Mouse (Mus musculus) kidney, postnatal 0 days (tissue): ENCODE results near the gene Naa38. TPM values are rescaled to one million over a fixed set of nuclear protein-coding genes. Genes with fewer than 3 reads are reported as not detected.

Source experiments
- ATAC-seq: fragments of 200-750 bp; cut with Nextera tagmentation; replicated peaks from 2 replicates; pipeline ENCODE4 v1.8.0; 2017; ENCODE audit warnings: low read depth, moderate number of reproducible peaks, moderate TSS enrichment, moderate library complexity; ENCODE audit not compliant: low FRiP score
- DNase-seq: peaks from one replicate; pipeline ENCODE4 v3.0.0-alpha.2; 2016; ENCODE audit warnings: low spot score
- H3K27ac ChIP-seq: fragments of 300-500 bp; sonication (generic); 2 replicates; pipeline ENCODE4 v1.5.1; 2014; ENCODE audit warnings: mild to moderate bottlenecking
- H3K27me3 ChIP-seq: fragments of 300-500 bp; sonication (generic); 2 replicates; pipeline ENCODE4 v1.6.1; 2014; ENCODE audit warnings: low read length, mixed read lengths; ENCODE audit not compliant: insufficient read depth
- H3K36me3 ChIP-seq: fragments of 300-500 bp; sonication (generic); 2 replicates; pipeline ENCODE4 v1.6.1; 2014; ENCODE audit warnings: low read length, mixed read lengths; ENCODE audit not compliant: insufficient read depth
- H3K4me1 ChIP-seq: fragments of 300-500 bp; sonication (generic); replicated peaks from 2 replicates; pipeline ENCODE4 v1.6.1; 2014; ENCODE audit warnings: antibody characterized with exemption, low read length, mixed read lengths; ENCODE audit not compliant: insufficient read depth
- H3K4me2 ChIP-seq: fragments of 300-500 bp; sonication (generic); 2 replicates; pipeline ENCODE4 v1.6.1; 2014; ENCODE audit warnings: mild to moderate bottlenecking, low read length, moderate library complexity, mixed read lengths
- H3K4me3 ChIP-seq: fragments of 300-500 bp; sonication (generic); replicated peaks from 2 replicates; pipeline ENCODE4 v1.5.1; 2014; ENCODE audit warnings: low read depth, low read length
- H3K9ac ChIP-seq: fragments of 300-500 bp; sonication (generic); 2 replicates; pipeline ENCODE4 v1.6.1; 2014; ENCODE audit warnings: low read depth, low read length
- H3K9me3 ChIP-seq: fragments of 300-500 bp; sonication (generic); replicated peaks from 2 replicates; pipeline ENCODE4 v1.6.1; 2016; ENCODE audit warnings: low read length, inconsistent platforms, mixed read lengths
- CTCF ChIP-seq: IDR thresholded peaks from 2 replicates; pipeline ENCODE4 v1.5.1; 2016; ENCODE audit warnings: antibody characterized with exemption, low read depth, mild to moderate bottlenecking, moderate library complexity
- WGBS: fragments of 180-500 bp; shearing (Covaris S2); extraction: QIAGEN DNeasy Blood & Tissue Kit; methylation state at CpG from one replicate; pipeline ENCODE4 v1.1.7; 2014; 5-methylcytosine and 5-hydroxymethylcytosine counted together
- polyA plus RNA-seq: library from polyadenylated mRNA; unstranded; fragments of >200 nt; fragmentation: Nextera tagmentation; extraction: Ambion mirVana; gene quantifications from 2 replicates; pipeline ENCODE4 v1.2.1, GENCODE M21; 2015

The Naa38 gene
- polyA plus RNA-seq, 1 experiment from 2014 or later = 198 TPM

DNA sequence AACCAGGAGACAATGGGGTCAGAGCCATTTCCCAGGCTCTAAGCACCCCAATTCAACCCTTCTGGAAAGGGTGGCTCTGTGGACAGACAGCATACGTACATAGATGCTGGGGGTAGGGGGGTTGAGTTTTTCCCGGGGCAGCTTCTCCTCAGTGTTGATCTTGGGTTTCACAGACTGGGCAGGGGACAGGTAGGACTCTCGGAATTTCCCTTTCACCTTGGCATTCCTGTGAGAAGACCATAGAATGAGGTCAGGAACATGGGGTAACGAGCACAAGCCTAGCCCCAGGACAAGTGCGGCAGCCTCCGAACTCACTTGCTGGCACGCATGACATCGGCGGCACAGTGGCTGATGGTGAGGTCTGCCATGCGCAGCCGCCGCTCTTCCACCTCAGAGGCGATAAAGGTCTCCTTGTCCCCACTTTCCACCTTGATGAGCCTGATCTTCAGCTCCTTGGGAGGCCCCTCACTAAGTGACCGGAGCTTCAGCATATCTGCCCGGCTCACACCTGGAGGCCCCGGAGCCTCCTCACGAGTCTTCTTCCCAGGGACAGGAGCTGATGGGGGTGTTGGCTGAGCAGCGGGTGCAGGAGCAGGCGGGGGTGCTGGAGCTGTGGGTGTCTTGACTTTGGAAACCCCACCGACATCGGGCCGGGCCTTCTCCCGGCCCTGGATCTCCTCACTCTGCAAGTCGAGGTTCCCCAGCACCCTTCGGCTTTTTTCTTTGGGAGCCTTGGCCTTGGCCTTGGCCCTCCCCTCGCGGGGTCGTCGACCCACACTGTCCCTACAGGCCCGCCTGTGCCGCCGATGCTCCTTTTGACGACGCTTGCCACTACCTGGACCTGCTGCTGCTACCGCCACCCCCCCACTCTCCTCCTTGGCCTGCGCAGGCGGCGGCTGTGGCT is 8.7 kb downstream of the Naa38 start:
- no peak for TF ChIP-seq CTCF
- H3K9me3 ChIP-seq = no peaks in the 10 kb centered on the region
- H3K36me3 ChIP-seq = peaks cover 74% of the 10 kb centered on the region
- 89% methylated on average over 38 of the region's 38 CpGs for WGBS
- H3K9ac ChIP-seq = no peak overlapping the region
- no peak overlapping the region for H3K4me2 ChIP-seq
- H3K27ac ChIP-seq = no peak overlapping the region
- no peak for DNase-seq
- H3K27me3 ChIP-seq = no peaks in the 10 kb centered on the region
- H3K4me3 ChIP-seq = no peak overlapping the region
- no peak for ATAC-seq
- peaks cover 9% of the 10 kb centered on the region for H3K4me1 ChIP-seq

DNA sequence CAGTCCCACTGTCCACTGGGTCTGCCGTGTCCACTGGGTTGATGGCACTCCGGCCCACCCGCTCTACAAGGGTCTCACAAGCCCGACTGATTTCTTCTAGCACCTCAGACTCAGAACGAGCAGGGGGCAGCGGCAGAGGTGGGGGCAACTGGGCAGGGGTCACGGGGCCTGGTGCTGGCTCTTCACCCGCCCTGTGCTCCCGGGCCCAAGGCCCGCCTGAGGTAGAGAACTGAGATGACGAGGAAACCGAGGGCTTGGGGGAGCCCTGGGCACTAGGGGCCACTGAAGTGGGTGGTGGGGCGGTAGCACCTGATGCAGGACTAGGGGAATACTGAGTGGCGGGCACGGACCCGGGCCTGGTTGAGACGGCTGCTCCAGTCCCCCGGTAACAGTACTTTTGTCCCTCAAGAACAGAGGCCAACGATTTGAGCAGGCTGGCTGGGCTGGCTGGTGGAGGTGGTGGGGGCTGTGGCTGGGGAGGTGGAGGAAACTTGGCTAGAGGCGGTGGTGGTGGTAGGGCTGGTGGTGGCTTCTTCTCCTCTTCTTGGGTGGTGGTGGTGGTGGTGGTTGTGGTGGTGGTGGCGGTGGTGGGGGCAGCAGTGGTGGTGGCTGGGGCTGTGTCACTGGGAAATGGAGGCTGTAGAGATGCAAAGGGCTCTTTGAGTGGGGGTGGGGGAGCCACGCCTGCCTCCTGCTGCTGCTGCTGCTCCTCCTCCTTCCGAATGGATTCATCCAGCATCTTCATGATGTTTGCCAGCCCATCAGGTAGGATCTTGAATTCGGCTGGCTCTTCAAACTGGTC is 9.5 kb downstream of the Naa38 start:
- DNase-seq (no peak), ATAC-seq (no peak)
- no peak for TF ChIP-seq CTCF
- 92% methylated on average over 22 of the region's 24 CpGs for WGBS
- Histone ChIP-seq H3K4me2 (no peak overlapping the region), H3K4me1 (peaks cover 9% of the 10 kb centered on the region), H3K9me3 (no peaks in the 10 kb centered on the region), H3K36me3 (peaks cover 72% of the 10 kb centered on the region), H3K27me3 (no peaks in the 10 kb centered on the region), H3K9ac (no peak overlapping the region), H3K27ac (no peak overlapping the region), H3K4me3 (no peak overlapping the region)

- ATAC-seq (no peak), DNase-seq (no peak)
- TF ChIP-seq CTCF = no peak
- no peak overlapping the region for H3K4me3 ChIP-seq
- peaks cover 9% of the 10 kb centered on the region for H3K4me1 ChIP-seq
- 89% methylated on average over 24 of the region's 24 CpGs for WGBS
- H3K36me3 ChIP-seq = peaks cover 64% of the 10 kb centered on the region
- no peak overlapping the region for H3K27ac ChIP-seq
- no peak overlapping the region for H3K9ac ChIP-seq
- H3K4me2 ChIP-seq = no peak overlapping the region
- no peaks in the 10 kb centered on the region for H3K27me3 ChIP-seq
- no peaks in the 10 kb centered on the region for H3K9me3 ChIP-seq
These were observed 10.3 kb downstream of the Naa38 start for GRCm38 (mm10) chr11:69405397-69406200.

GRCm38 (mm10) chr11:69406282-69406681 is 11.0 kb downstream of the Naa38 start:
- ATAC-seq = no peak
- DNase-seq = no peak
- Histone ChIP-seq H3K9ac (no peak overlapping the region), H3K9me3 (no peaks in the 10 kb centered on the region), H3K27me3 (no peaks in the 10 kb centered on the region), H3K4me3 (no peak overlapping the region), H3K27ac (no peak overlapping the region), H3K36me3 (peaks cover 60% of the 10 kb centered on the region), H3K4me2 (no peak overlapping the region), H3K4me1 (peaks cover 9% of the 10 kb centered on the region)
- WGBS = 86% methylated on average over 19 of the region's 19 CpGs
- TF ChIP-seq CTCF = no peak

DNA sequence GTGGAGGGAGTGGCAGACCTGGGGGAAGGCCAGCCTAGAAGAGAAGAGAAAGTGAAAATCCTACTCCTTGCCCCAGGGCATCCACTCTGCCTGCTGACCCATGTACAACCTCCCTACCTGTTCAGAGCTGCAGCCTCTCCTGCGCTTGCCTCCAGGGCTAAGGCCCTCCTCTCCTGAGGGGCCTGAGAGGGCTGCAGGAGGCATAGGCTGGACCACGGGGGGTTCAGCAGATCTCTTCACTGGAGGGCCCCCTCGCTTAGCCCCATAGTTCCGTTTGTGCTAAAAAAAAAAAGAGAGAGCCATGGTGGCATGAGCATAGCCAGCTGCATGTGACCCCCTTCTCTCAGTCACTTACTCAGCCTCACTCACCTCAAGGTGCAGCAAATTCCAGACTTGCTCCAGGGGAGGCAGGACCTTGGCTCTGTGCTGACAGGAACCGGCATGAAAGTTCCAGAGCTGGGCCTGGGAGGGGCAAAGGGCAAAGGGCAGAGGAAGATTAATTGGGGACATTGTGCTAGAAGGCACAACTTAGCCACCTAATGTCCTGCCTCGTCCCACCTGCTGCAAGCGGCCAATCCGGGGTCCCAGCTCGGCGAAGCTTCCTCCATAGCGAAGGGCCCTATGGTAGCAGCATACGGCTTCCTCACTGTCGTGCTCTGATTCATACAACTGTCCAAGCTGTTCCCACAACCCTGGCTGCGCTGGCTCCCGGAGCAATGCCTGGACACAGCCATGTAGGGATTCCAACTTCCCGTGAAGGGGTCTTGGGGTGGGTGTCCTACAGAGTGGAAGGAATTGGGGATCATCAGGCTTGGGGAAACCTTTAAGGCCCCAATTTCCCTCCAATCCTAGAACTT is 11.8 kb downstream of the Naa38 start:
- H3K36me3 ChIP-seq = peaks cover 52% of the 10 kb centered on the region
- WGBS = 85% methylated on average over 16 of the region's 16 CpGs
- H3K27me3 ChIP-seq = no peaks in the 10 kb centered on the region

More for the DNA sequence above, 11.8 kb downstream of the Naa38 start:
- Histone ChIP-seq H3K9ac (no peak overlapping the region), H3K4me1 (peaks cover 13% of the 10 kb centered on the region), H3K27ac (no peak overlapping the region), H3K9me3 (no peaks in the 10 kb centered on the region), H3K4me3 (no peak overlapping the region), H3K4me2 (no peak overlapping the region)
- ATAC-seq (no peak), DNase-seq (no peak)
- no peak for TF ChIP-seq CTCF
